Comparison of ENCODE assay signal across 8 mouse cellular contexts in the genomic region with DNA sequence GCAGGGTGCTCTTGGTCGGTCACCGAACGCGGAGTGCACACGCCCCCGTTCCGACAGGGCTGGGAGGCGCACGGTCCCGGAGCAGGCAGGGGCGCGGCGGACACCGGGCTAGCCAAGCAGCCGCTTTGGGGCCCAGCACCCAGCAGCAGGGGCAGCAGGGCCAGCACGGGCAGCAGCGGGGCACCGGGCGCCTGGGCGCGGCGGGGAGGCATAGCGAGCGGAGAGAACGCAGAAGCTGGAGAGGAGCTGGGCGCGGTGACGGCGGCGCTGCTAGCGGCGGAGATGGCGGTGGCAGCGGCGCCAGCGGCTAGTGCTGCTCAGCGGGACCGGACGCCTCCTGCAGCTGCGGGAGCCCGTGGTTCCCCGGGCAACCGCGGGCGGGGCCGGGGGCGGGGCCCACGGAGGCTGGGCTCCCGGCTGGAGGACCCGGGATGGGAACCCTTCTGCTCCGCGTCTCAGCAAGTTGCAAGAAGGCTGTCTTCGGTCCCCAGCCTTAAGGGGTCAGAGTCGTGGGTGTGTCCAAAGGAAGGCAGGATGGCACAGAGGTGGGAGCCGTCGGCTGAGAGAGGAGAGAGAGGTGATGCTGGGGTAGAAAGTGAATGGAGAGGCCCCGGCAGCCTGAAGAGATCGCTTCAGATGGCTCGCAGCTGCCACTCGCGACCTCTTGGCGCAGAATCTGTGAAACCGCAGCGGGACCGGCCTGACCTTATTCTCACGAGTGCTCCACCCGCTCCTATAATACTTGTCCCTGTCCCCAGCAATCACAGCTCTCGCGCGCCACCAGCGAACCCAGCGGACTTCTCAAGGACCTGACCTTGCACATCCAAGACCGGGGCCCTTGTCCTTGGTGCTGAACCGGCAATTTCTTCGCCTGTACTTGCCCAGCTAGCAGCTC. TPM values are rescaled to one million over a fixed set of nuclear protein-coding genes. Genes with fewer than 3 reads are reported as not detected.
A peak's percentile ranks its signal among the peaks of the same experiment; 100 is the strongest.
DNase-seq lines count a peak whose midpoint lies in the region; ATAC-seq and TF ChIP-seq lines count a peak whose summit lies in the region.

A gene (minus strand): TSS at position 705 of the 895 bp plus-strand sequence.

- H3K27me3 ChIP-seq in MEL (ENCODE audit: control insufficient read depth in 1 of 2, insufficient read depth in 2 of 2, low read length in 2 of 2) = no peaks in the 10 kb centered on the region; a peak in 1 of 4 replicates
- H3K27me3 ChIP-seq in lung, embryonic 14.5 days (ENCODE audit: insufficient read depth, low read length) = peaks cover 25% of the 10 kb centered on the region

- H3K4me3 ChIP-seq in MEL (ENCODE audit: control insufficient read depth in 1 of 2, insufficient read depth in 1 of 2, low read depth in 2 of 2, low read length in 2 of 2) = no peak within 1 kb of the TSS
- H3K4me3 ChIP-seq in lung, embryonic 14.5 days (ENCODE audit: low read depth, low read length) = peak within 1 kb of the TSS; percentile 41

- ATAC-seq in hematopoietic stem cell, adult 5-6 weeks (replicated peaks in 1 of 2; ENCODE audit: insufficient read depth in 1 of 2, low FRiP score in 2 of 2, low TSS enrichment in 1 of 2, low read depth in 1 of 2, poor library complexity in 2 of 2, severe bottlenecking in 2 of 2) = peak; percentile 90 to 96
- ATAC-seq in lung, embryonic 14.5 days (ENCODE audit: insufficient read depth) = peak; percentile 95

- DNase-seq in MEL (ENCODE audit: low read depth, low spot score) = peak; percentile 49
- DNase-seq in cerebellum, adult 9-10 months = peak; percentile 62
- DNase-seq in frontal cortex, adult 2 months (ENCODE audit: extremely low spot score in 1 of 2, low spot score in 1 of 2) = peak in 1 of 2 experiments; percentile 75
- DNase-seq in layer of hippocampus, adult 9-11 months = peak; percentile 54
- peak; percentile 96 for DNase-seq in lung, embryonic 14.5 days
- peak; percentile 74 for DNase-seq in ovary, adult 18-20 months (ENCODE audit: low spot score)
- DNase-seq in thymus, postnatal 14 days = peak; percentile 52

- no peak for TF ChIP-seq POLR2A in MEL (IDR thresholded peaks at IDR 0.05; ENCODE audit: control insufficient read depth in 1 of 2, insufficient read depth in 1 of 2, low read depth in 1 of 2, low read length in 2 of 2, poor library complexity in 1 of 2)

- TF ChIP-seq RAD21 in MEL (IDR thresholded peaks at IDR 0.05; ENCODE audit: low read depth, low read length) = no peak

- H3K27ac ChIP-seq in MEL (ENCODE audit: control insufficient read depth, low read depth, low read length) = no peak within 1 kb of the TSS
- no peak within 1 kb of the TSS for H3K27ac ChIP-seq in lung, embryonic 14.5 days (ENCODE audit: low read depth)

- no peaks in the 10 kb centered on the region for H3K36me3 ChIP-seq in MEL (ENCODE audit: control insufficient read depth in 1 of 2, insufficient read depth in 2 of 2, low read length in 2 of 2)
- no peaks in the 10 kb centered on the region for H3K36me3 ChIP-seq in lung, embryonic 14.5 days (ENCODE audit: insufficient read depth)

- no peaks in the 10 kb centered on the region for H3K4me1 ChIP-seq in MEL (ENCODE audit: control insufficient read depth in 1 of 2, insufficient read depth in 2 of 2, low read length in 2 of 2)
- 0 out of 2 replicates have a peak, but pooled peaks cover 3% of the 10 kb centered on the region for H3K4me1 ChIP-seq in lung, embryonic 14.5 days (ENCODE audit: insufficient read depth)

- H3K4me2 ChIP-seq in lung, embryonic 14.5 days = peak within 1 kb of the TSS; percentile 81

- H3K79me2 ChIP-seq in MEL (ENCODE audit: control insufficient read depth, insufficient read depth, low read length, poor library complexity) = no peaks in the 10 kb centered on the region

- TF ChIP-seq CTCF in MEL (IDR thresholded peaks at IDR 0.05 in 2 of 3, conservative IDR thresholded peaks at IDR 0.05 in 1 of 3; ENCODE audit: control insufficient read depth in 1 of 3, insufficient read depth in 1 of 3, low read depth in 2 of 3, low read length in 3 of 3, poor library complexity in 1 of 3, severe bottlenecking in 1 of 3) = no peak
- peak; percentile 49; the same call in 1 of the 2 replicates for TF ChIP-seq CTCF in lung, embryonic 14.5 days (IDR thresholded peaks at IDR 0.05; ENCODE audit: low read depth)

- no peaks in the 10 kb centered on the region for H3K9me3 ChIP-seq in MEL (replicated peaks; ENCODE audit: insufficient read depth, low read length)
- no peaks in the 10 kb centered on the region for H3K9me3 ChIP-seq in lung, embryonic 14.5 days (ENCODE audit: low read depth, low read length)

- TF ChIP-seq EP300 in MEL (IDR thresholded peaks at IDR 0.05; ENCODE audit: low read depth in 1 of 2, low read length in 2 of 2) = no peak

- no peak within 1 kb of the TSS for H3K9ac ChIP-seq in MEL (ENCODE audit: control insufficient read depth, low read depth, low read length, poor library complexity, severe bottlenecking)
- peak within 1 kb of the TSS; percentile 9; the same call in 1 of the 2 replicates for H3K9ac ChIP-seq in lung, embryonic 14.5 days

- under 1% methylated on average over 75 of the region's 75 CpGs for WGBS in lung, embryonic 14.5 days

TF ChIP-seq in MEL, 35 proteins besides CTCF, POLR2A, EP300 and RAD21:
- no peak for TF ChIP-seq SIN3A (IDR thresholded peaks at IDR 0.05; ENCODE audit: low read length)
TF ChIP-seq in MEL: peak in this region for 0.

RNA-seq across cellular contexts. Expression of the gene that starts here (rescaled TPM):
- total RNA-seq in MEL (2012; rRNA removed) = not detected in 2 replicates
- polyA plus RNA-seq in MEL (2012; ENCODE audit: insufficient read depth in 1 of 2, insufficient read length in 2 of 2, low read depth in 1 of 2, low replicate concordance in 2 of 2, missing spikeins in 1 of 2) = not detected
- 127 and 140 TPM in 2 replicates for polyA plus RNA-seq in frontal cortex, adult 2 months (2012; rRNA removed)
- not detected in 2 replicates for total RNA-seq in hematopoietic stem cell, adult 5-6 weeks (2017)
- 0.89 and 1.1 TPM in 2 replicates for polyA plus RNA-seq in lung, embryonic 14.5 days (2014; fragmentation: Nextera tagmentation; extraction: Ambion mirVana)

Comparison
In these comparisons a context has a peak if more than half of its experiments do, and no peak if none do; other contexts are left out.
1. RNA of the gene that starts here (polyA plus RNA-seq): 127 to 140 TPM in frontal cortex, adult 2 months; 0.89 to 1.1 TPM in lung, embryonic 14.5 days and not detected in MEL; every median in the first group is over 10 times any median in the second.
2. Peak in DNase-seq in MEL; RNA of the gene not detected or under 1 TPM.
3. Peak in ATAC-seq in hematopoietic stem cell, adult 5-6 weeks; RNA of the gene not detected or under 1 TPM.